Mouse (Mus musculus) kidney, adult 18-20 months (tissue): ENCODE measurements around the gene Cd47.

Experiments used
- DNase-seq: peaks from one replicate; pipeline ENCODE4 v3.0.0; 2021

Gene Cd47

DNA sequence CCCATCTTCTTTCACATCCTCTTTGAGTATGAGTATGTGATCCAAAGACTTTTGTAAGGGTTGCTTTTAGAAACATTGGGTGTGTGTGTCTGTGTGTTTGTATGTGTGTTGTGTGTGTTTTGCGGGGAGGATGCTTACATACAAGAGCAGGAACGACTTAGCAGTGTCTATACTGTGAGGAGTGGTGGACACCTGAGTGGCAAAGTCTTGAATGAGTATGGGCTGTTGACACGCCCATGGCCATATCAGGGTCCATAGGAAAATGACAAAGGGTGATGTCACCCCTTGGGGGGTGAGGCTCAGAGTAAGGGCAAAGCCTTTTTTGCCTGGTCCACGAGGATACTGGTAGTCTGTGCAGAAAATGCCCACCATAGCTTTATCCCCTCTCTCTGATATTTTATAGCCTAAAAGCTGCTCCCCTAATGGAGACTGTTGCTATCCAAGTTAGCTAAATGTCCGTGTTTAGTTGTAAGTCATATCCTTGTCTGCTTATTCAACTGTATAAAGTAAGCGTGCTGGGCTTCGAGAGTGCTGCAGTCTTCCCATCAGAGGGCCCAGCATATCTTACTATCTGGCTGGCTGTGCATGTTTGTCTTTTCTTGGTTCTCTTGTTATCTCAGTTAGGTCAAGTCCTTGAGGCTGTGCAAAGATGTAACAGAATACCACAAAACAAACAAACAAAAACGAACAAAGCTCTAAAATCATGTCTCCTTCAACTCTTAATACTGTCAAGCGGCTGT lies 76.1 kb downstream of the Cd47 start:
- no peak for DNase-seq

DNA sequence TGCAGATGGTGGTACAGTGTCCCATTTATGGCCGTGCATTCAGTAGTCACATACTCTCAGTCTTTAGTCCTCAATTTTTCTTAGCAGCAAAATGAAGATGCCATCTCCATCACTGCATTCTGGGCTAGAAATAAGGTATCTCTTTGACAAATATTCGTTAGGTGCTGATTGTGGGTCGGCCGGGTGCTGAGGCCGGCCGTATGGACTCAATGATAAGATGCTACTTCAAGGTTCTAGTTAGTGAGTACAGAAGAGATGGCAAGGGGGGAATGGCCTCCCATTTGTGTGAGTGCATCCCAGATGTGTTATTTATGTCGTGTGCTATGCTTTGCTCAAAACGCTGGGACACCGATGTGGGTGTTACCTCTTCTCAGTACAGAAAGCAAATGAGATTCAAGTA lies 76.9 kb downstream of the Cd47 start:
- no peak for DNase-seq

DNA sequence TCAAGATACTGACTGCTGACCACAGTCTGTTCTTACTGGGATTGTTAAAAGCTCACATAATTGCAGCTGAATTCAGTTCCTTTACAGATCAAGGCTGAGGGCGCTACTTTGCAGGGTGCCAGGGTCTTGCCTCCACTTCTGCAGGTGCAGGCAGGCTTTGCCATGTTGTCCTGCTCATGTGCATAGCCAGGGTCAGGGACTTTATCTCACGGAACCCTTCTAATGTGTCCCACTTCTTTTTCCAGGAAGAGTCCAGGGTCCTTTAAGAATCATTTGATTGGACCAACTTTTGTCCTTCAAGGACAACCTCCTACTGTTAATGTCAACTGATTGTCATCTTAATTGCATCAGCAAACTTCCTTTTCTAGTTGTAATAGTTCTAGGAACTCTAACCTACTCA lies 77.7 kb downstream of the Cd47 start:
- DNase-seq: no peak

DNA sequence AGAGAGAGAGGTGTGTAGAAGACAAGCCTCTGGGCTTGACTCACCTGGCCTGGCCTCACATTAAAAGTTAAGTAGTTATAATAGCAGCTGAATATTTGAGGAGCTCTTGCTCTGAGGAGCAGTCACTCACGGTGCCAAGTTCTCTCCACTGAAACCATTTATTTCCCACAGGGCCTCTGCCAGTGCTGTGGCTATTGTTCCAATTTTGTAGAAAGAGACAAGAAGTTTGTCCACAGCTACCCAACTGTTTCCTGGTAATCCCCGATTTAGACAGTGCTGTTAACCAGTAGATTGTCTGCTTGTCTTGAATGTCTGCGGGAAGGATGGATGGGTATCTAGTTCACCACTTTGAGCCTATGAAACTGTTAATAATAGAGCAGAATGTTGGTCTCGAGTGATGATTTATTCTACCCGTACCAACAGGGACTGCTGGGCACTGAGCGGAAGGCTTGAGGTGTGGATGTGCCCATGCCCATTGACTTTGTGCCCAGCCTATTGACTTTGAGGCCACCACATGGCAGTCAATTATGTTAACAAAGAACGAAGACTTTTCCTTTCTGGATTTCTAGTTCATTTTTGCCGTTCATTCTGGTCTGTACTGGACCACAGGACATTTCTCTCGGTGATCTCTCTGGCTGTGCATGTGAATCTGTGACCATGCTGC lies 86.2 kb downstream of the Cd47 start:
- DNase-seq: no peak

DNA sequence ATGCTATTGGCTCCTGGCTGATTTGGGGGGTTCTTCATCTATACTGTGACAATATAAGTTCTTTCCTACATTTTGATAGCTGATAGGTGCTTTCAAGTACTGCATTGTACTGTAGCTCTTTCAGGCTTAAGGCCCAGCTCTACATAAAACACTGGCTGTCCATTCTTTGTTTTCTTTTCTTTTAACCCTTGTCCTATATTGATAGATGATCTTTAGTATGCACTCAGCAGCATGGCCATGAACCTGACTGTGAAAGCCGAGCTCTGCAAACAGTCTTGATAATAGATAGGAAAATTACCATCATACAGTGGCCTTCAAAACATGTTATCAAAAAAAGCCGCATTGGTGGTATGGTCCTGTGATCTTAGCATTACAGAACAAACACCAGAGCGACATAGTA lies 87.0 kb downstream of the Cd47 start:
- DNase-seq: no peak

DNA sequence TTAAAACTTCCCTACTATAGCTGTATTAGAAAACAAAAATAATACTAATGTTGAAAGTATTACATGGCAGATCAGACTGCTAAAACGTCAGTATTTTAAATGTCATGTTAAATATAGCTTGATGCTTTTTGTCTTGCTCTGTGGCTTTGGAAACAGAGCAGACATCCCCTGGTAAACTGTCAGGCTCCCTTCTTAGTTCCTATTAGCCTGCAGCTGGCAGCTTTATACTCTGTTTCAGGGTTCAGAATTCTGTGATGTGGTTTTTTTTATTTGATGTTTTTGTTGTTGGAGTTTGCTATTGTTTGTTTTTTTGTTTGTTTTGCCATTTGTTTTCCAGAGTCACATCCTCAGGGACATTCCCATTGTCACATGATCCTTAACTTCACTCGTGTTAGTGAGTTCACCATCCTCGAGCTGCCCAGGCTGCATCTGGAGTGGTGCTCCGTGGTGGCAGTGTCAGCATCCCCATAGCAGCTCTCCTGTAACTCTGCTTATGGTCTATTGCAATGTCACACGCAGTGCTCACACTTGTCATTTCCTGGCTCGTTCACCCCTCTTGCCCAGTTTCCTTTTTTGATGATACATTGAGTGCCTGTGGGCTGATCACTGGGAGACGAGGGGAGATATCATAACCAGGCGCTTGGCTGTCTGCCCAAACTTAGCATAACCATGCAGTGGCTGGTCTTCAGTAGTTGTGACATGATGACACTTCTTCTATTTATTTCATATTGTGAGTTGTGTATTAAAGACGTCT lies 87.7 kb downstream of the Cd47 start:
- DNase-seq: no peak

DNA sequence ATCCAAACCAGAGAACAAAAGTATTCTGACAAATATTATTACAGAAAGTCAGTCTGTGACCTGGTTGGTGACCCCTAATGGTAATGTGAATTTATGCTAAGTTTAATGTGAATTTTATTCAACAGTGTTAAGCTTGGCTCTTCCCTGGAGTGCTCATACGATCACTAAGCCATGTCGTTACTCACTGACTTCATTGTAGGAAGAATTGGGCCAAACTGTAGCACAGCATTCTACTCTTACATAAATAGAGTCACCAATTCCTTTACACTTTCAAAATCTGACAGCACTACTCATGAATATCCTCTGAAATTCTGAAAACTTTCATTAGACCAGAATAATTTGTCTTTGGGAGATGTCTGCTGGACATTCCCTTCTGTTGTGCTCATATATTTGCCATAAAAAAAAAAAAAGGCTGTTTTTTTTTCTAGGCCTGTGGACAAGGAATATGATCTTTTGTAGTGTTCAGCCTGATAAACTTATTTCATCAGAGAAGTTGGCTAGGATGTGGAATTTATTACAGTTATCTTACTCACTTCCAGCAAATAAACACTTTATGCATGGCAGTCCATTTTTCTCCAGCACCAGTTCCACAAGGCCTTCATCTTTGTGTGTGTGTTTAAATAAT lies 88.8 kb downstream of the Cd47 start:
- DNase-seq: no peak

DNA sequence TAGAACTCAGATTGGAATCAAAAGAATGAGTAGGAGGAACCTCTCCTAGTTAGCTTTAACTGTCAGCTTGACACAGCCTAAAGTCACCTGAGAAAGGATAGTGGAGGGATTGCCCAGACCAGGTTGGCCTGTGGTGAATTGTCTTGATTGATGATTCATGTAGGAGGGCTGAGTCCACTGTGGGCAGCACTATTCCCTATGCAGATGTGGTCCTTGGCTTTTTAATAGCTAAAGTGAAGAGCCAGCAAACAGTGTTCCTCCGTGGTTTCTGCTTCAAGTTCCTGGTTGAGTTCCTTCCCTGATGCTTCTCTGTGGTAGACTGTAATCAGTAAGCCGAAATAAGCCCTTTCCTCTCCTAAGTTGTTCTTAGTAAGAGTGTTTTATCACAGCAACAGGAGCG lies 91.9 kb downstream of the Cd47 start:
- DNase-seq: no peak

DNA sequence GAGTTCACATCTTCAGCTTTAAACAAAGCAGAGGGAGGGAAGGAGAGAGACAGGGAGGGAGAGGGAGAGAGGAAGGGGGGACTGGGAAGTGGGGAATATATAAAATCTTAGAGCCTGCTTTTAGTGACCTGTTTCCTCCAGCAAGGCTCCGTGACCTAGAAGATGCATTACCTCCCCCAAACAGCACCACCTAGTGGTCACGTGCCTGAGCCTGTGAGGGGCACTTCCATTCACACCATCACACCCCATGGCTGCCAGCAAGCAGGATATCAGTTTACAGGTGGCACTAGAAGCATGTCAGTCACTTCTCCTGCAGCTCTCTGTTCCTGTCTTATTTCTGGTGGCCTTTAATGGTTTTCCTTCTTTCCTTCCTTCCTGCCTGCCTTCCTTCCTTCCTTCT lies 92.6 kb downstream of the Cd47 start:
- no peak for DNase-seq

DNA sequence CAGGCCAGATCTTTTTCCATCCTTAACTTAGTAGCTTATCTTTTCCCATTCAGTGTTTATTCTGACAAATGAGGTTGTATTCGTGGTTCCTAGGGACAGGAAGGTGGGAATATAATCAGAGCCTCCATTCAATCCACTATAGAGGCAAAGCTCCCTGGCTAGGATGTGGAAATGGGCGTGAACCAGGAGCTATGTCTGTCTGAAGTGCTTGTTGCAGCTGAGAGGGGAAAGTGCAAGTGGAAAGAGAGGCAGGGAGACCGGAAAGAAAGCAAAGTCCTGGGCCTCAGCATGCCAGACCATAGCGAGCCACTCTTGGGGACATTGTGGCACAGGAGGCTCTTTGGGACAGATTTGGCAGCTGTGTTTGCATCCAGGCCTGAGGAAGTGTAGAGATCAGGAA lies 94.3 kb downstream of the Cd47 start:
- DNase-seq: no peak

DNA sequence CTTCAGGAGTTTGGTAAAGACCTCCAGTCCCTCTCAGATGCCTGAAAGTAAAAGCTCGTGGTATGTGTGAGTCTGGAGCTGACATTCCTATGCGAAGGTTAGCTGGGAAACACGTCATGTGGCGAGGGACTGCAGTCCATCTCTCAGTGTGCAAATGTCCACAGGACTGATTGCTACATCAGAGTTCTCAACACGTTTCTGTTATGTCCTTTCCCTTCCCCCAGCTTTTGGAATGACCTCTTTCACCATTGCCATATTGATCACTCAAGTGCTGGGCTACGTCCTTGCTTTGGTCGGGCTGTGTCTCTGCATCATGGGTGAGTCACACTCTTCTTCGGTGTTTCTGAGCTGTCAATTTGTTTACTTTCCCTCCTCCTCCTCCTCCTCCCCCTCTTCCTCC lies 95.8 kb downstream of the Cd47 start:
- no peak for DNase-seq

DNA sequence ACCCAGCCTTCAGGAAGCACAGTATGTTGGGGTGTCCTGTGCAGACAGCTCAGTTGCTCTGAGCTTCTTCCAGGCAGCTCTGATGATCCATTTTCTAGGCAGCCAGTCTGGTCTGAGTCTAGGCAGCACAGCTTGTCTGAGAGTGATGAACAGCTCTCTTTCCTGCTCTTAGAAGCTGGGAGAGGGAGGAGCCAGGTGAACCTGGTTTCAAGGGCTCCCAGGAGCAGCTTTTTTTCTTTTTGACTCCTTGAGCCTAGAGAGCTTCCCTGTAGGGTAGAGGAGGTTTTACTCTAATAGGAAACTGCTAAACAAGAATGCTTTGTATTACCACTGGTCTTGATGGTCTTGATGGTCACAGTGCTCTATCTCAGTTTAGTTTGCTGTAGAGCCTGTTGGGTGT lies 101.1 kb downstream of the Cd47 start:
- DNase-seq: no peak

DNA sequence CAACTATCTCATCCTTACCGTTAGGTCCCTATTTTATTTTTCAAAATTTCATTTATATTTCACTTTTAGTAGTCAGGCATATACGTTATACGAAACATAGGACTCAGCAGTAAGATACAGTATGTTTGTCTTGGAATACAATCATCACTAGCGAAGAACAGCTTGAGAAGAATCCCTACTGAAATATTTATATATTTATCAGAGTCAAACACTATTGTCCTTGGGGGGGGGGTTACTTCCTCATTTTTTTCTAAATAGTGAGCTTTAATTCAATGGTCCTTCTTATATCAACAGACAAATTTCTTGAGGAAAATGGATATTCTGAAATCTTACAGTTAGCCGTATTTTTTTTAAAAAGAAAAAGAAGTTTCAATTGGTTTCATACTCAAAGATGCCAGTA lies 101.8 kb downstream of the Cd47 start:
- DNase-seq: no peak

DNA sequence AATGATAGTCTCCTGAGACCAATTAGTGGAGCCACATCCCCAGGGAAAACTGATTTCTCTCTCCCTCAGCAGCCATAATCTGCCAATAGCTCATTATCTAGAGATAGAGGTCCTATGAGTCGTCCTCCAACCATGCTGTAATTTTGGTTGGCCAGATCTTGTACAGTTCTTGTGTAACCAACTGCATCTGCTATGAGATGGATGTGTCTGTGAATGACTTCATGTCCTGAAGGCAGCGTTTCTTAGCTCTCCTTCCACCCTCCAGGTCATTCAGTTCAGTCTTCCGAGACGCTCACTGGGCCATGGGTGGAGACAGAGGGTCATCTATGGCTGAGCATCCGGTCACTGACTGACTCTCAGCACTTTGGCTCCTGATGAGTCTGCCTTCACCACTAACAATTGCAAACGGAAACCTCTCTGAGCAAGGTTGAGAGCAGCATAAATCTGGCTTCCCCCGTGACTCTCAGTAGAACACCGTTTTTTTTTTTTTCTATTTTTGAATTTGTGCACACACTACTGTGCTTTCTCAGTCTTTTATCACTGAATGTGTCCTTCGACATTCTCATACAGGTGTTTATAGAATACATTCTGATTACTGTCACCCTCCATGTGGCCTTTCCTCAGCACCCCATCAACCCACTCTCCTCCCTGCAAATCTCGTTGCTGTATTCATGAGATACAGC lies 104.1 kb downstream of the Cd47 start:
- DNase-seq: no peak

DNA sequence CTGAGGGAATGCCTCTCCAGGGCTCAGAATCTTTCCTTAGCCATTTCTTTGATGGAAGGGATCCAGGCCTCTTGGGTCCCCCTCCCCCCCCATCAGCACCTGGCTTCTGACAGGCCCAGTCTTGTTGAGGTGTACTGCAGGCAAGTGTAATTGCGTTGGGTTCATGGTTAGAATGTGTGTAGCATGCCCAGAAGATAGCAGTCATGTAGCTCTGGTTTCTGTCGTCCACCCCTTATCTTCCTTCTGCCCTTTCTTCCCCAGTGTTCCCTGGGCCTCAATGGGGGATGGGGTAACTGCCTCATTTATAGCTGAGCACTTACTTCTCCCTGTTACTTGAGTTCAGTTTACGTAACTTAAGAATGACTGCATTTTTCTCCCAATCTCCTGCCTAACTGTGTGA lies 104.7 kb downstream of the Cd47 start:
- no peak for DNase-seq

DNA sequence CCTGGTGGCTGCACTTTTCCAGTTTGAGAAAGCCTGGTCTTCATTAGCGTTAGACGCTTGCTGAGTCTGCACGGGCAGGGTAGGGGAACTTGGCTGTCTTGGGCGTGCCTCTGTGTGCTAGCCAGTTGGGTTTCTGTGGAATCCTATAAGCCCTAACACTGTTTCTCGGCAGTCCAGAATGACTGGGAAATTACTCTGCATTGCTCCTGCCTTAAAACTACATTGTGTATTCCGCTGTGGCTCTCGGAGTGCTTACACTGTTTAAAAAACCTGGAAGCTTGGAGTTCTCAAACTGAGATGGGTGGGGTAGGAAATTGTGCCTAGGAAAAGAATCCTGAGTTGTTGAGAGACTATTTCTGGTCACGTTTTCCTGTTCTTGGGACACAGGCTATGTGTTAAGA lies 105.3 kb downstream of the Cd47 start:
- no peak for DNase-seq

DNA sequence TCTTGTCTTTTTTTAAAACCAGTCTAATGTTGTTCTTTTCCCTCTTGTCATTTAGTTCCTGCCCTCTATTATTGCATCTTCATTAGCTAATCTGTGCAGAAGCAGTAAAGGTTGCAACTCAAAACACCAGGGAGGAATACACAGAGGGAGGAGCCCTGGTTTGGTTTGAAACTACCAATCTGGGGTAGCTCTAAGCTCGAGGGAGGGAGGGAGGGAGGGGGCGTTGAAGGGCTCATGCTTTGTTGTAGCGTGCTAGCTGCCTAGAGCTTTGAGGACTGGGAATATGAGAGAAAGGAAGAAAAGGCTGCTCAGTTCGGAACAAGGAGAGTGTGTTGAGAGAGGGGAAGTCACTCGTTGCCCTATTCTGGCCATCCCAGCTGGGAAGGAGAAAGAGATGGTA lies 105.7 kb downstream of the Cd47 start:
- no peak for DNase-seq

DNA sequence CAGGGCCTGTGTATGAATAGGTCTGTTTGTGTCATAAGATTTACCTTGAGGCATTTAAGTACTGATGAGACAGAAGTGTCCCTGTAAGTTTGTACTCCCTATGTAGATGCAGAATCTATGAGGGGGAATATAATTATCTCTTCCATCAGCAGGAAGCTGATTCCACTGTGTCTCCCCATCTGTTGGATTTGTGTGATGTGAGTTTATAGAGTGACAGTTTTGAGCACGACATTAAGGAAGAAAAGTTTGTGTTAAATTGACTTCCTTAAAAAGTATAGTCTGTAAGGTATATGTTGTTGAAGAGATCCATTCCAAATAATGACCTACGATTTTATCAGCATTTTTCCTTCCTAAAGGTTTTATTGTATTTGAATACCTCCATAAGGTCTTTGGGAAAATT lies 106.6 kb downstream of the Cd47 start:
- no peak for DNase-seq

DNA sequence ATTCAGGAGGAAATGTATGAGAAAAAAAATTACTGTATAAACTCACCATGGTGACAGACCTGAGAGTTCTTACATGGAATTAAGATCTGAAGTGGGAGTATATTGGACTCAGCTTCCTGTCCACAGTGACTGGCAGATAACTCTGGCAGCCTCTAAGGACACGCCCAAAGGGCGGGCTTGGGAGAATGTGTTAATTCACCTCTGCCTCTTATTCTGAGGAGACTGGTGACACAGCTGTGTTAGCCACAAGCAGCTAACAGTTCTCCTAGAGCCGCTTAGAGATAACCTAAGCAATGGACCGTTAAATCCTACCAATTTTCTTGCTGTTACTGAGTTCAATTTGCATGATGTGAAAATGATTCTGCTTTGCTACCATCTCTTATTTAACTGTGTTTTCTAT lies 107.0 kb downstream of the Cd47 start:
- DNase-seq: no peak

DNA sequence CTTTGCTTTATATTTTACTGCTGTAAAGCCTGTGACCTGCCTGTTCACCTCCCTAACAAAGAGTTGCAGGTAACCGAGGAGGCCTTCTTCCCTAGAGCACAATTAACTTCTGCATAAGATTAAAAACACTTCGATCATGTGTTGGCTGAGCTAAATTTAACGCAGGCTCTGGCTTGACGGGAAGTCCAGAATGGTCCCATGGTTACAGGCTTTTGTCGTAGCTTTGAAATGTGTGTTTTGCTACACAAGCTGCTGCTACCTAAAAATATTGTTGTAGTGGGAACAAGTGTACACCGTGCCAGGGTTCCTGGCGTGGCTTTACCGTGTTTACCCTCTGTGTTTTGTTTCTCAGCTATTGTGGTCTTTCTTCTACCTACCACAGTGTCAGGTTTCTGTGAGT lies 109.2 kb downstream of the Cd47 start:
- DNase-seq: no peak

DNA sequence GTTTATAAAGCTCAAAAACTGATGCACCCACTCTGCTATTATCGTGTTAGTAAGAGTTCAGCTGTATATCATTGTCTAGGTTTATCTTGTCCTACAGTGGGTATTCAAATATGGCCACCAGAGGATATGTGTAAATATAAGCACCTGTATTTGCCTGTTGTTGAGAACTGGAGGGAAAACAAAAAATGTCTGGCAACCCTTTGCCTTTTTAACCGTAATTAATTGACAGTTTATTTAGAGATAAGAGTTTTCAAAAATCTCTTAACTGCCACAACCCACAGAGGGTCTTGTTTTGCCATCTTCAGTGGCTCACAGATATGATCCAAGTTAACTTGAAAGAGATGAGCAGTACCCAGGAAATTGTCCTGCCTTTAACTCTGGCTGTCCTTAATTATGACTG lies 113.8 kb downstream of the Cd47 start:
- DNase-seq: no peak

DNA sequence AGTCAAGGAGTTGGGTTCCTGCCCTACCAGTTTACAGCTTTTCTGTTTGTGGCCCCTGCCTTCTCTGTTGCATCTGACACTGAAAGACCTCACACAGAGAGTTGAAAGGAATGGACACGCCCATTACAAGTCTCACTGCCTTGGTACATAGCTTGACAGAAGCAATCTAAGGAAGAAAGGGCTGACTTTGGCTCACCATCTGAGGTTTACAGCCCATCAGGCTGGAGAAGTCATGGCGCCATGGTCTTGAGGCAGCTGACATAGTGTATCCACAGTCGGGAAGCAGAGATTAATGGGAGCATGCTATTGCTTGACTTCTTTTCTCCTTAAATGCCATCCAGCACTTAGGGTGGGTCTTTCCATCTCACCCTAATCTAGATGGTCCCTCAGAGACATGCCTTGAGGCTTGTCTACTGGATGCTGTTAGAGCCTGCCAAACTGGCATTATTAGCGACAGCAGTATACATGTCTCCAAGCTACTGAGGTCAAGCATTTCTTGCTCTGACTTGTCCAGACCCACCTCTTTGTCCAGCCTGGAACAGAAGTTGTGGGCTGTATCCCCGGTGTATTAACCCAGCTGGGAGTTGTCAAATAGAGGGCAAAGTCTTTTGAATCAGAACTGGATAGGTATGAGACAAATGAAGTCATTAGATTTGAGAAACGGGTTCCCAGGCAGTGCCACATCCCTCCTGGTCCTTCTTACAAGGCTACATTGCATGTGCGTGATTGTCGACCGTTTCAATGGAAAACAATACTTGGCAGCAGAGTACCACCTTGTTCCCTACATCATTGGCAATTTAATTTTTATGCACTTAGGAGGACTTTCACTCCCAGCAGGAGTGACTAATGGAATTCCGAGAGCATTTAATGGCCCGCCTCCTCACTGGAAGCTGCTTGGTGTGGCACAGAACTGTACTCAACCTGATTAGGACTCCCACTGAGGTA lies 115.5 kb downstream of the Cd47 start:
- DNase-seq: no peak
